Mouse (Mus musculus): ENCODE measurements at regions not wholly inside any gene's neighbourhood (a gene's known extent, or its start where the extent isn't known, plus 50 kb on each side); places are given as distances from the start of the nearest gene placed in this dataset.

GRCm38 (mm10) chrX:12284741-12285140, 124.6 kb upstream of the Bcor start:
- Histone ChIP-seq H3K4me3 (replicated peaks) (no peak overlapping the region), H3K36me3 (no peaks in the 10 kb centered on the region), H3K27me3 (replicated peaks) (peaks cover 12% of the 10 kb centered on the region), H3K27ac (replicated peaks) (no peak overlapping the region), H3K9ac (replicated peaks) (no peak overlapping the region), H3K4me1 (no peaks in the 10 kb centered on the region), H3K9me3 (replicated peaks) (no peaks in the 10 kb centered on the region), H3K4me2 (no peak overlapping the region)
- WGBS, result 66% methylated on average over 4 of the region's 4 CpGs
- ATAC-seq (ENCODE audit: low FRiP score), result no peak

GRCm38 (mm10) chrX:12285141-12285540, 125.0 kb upstream of the Bcor start:
- ATAC-seq (ENCODE audit: low FRiP score), result no peak
- no peak overlapping the region for H3K27ac ChIP-seq (replicated peaks)
- no peak overlapping the region for H3K4me2 ChIP-seq
- H3K4me1 ChIP-seq, result no peaks in the 10 kb centered on the region
- no peaks in the 10 kb centered on the region for H3K36me3 ChIP-seq
- H3K9ac ChIP-seq (replicated peaks), result no peak overlapping the region
- peaks cover 13% of the 10 kb centered on the region for H3K27me3 ChIP-seq (replicated peaks)
- no peaks in the 10 kb centered on the region for H3K9me3 ChIP-seq (replicated peaks)
- no peak overlapping the region for H3K4me3 ChIP-seq (replicated peaks)
- 41% methylated on average over 5 of the region's 5 CpGs for WGBS

- no peak for ATAC-seq (ENCODE audit: low FRiP score)
- WGBS, result 36% methylated on average over 24 of the region's 24 CpGs
- no peaks in the 10 kb centered on the region for H3K4me1 ChIP-seq
- no peak overlapping the region for H3K4me2 ChIP-seq
- H3K36me3 ChIP-seq, result no peaks in the 10 kb centered on the region
- no peak overlapping the region for H3K9ac ChIP-seq (replicated peaks)
- no peak overlapping the region for H3K4me3 ChIP-seq (replicated peaks)
- H3K27ac ChIP-seq (replicated peaks), result no peak overlapping the region
- H3K27me3 ChIP-seq (replicated peaks), result peaks cover 13% of the 10 kb centered on the region
- H3K9me3 ChIP-seq (replicated peaks), result no peaks in the 10 kb centered on the region
Observed at GRCm38 (mm10) chrX:12285976-12286909, 126.1 kb upstream of the Bcor start.

GRCm38 (mm10) chrX:12286910-12287522, 126.9 kb upstream of the Bcor start:
- WGBS, result 21% methylated on average over 18 of the region's 18 CpGs
- H3K4me3 ChIP-seq (replicated peaks), result no peak overlapping the region
- no peaks in the 10 kb centered on the region for H3K4me1 ChIP-seq
- no peak overlapping the region for H3K9ac ChIP-seq (replicated peaks)
- H3K9me3 ChIP-seq (replicated peaks), result no peaks in the 10 kb centered on the region
- H3K4me2 ChIP-seq, result no peak overlapping the region
- no peaks in the 10 kb centered on the region for H3K36me3 ChIP-seq
- H3K27me3 ChIP-seq (replicated peaks), result peaks cover 13% of the 10 kb centered on the region
- no peak overlapping the region for H3K27ac ChIP-seq (replicated peaks)
- no peak for ATAC-seq (ENCODE audit: low FRiP score)

- H3K36me3 ChIP-seq, result no peaks in the 10 kb centered on the region
- no peak overlapping the region for H3K27ac ChIP-seq (replicated peaks)
- no peak overlapping the region for H3K4me3 ChIP-seq (replicated peaks)
- peaks cover 13% of the 10 kb centered on the region for H3K27me3 ChIP-seq (replicated peaks)
- H3K4me2 ChIP-seq, result no peak overlapping the region
- H3K4me1 ChIP-seq, result no peaks in the 10 kb centered on the region
- WGBS, result 12% methylated on average over 16 of the region's 17 CpGs
- no peaks in the 10 kb centered on the region for H3K9me3 ChIP-seq (replicated peaks)
- no peak for ATAC-seq (ENCODE audit: low FRiP score)
- H3K9ac ChIP-seq (replicated peaks), result no peak overlapping the region
Observed at GRCm38 (mm10) chrX:12287656-12288561, 127.8 kb upstream of the Bcor start.

GRCm38 (mm10) chrX:12288562-12289117, 128.5 kb upstream of the Bcor start:
- peaks cover 13% of the 10 kb centered on the region for H3K27me3 ChIP-seq (replicated peaks)
- WGBS, result 52% methylated on average over 5 of the region's 5 CpGs

GRCm38 (mm10) chrX:12293146-12293545, 133.0 kb upstream of the Bcor start:
- no peak overlapping the region for H3K27ac ChIP-seq (replicated peaks)
- no peaks in the 10 kb centered on the region for H3K36me3 ChIP-seq
- no peak overlapping the region for H3K4me3 ChIP-seq (replicated peaks)
- H3K4me1 ChIP-seq, result no peaks in the 10 kb centered on the region
- 17% methylated on average over 2 of the region's 2 CpGs for WGBS
- H3K9me3 ChIP-seq (replicated peaks), result no peaks in the 10 kb centered on the region
- H3K4me2 ChIP-seq, result no peak overlapping the region
- peaks cover 8% of the 10 kb centered on the region; the same call in 1 of the 2 replicates for H3K27me3 ChIP-seq (replicated peaks)
- no peak for ATAC-seq (ENCODE audit: low FRiP score)
- H3K9ac ChIP-seq (replicated peaks), result no peak overlapping the region

More at GRCm38 (mm10) chrX:12288562-12289117, 128.5 kb upstream of the Bcor start:
- Histone ChIP-seq H3K27ac (replicated peaks) (no peak overlapping the region), H3K9ac (replicated peaks) (no peak overlapping the region), H3K4me3 (replicated peaks) (no peak overlapping the region), H3K4me2 (no peak overlapping the region), H3K4me1 (no peaks in the 10 kb centered on the region), H3K36me3 (no peaks in the 10 kb centered on the region), H3K9me3 (replicated peaks) (no peaks in the 10 kb centered on the region)
- no peak for ATAC-seq (ENCODE audit: low FRiP score)

- H3K9me3 ChIP-seq (replicated peaks), result no peaks in the 10 kb centered on the region
- 66% methylated on average over 9 of the region's 9 CpGs for WGBS
- H3K4me2 ChIP-seq, result no peak overlapping the region
- H3K4me1 ChIP-seq, result no peaks in the 10 kb centered on the region
- no peaks in the 10 kb centered on the region for H3K36me3 ChIP-seq
- H3K9ac ChIP-seq (replicated peaks), result no peak overlapping the region
- H3K27me3 ChIP-seq (replicated peaks), result peaks cover 8% of the 10 kb centered on the region; the same call in 1 of the 2 replicates
- no peak overlapping the region for H3K27ac ChIP-seq (replicated peaks)
- no peak for ATAC-seq (ENCODE audit: low FRiP score)
- H3K4me3 ChIP-seq (replicated peaks), result no peak overlapping the region
Observed at GRCm38 (mm10) chrX:12294452-12294851, 134.3 kb upstream of the Bcor start.

GRCm38 (mm10) chrX:12294941-12295340, 134.8 kb upstream of the Bcor start:
- H3K27me3 ChIP-seq (replicated peaks), result peaks cover 6% of the 10 kb centered on the region; the same call in 1 of the 2 replicates
- H3K4me3 ChIP-seq (replicated peaks), result no peak overlapping the region
- H3K4me1 ChIP-seq, result no peaks in the 10 kb centered on the region
- ATAC-seq (ENCODE audit: low FRiP score), result no peak
- H3K36me3 ChIP-seq, result no peaks in the 10 kb centered on the region
- H3K9ac ChIP-seq (replicated peaks), result no peak overlapping the region
- no peak overlapping the region for H3K4me2 ChIP-seq
- no peaks in the 10 kb centered on the region for H3K9me3 ChIP-seq (replicated peaks)
- no peak overlapping the region for H3K27ac ChIP-seq (replicated peaks)
- 48% methylated on average over 6 of the region's 6 CpGs for WGBS

- Histone ChIP-seq H3K27ac (replicated peaks) (no peak overlapping the region), H3K9me3 (replicated peaks) (no peaks in the 10 kb centered on the region), H3K36me3 (no peaks in the 10 kb centered on the region), H3K4me2 (no peak overlapping the region), H3K4me1 (no peaks in the 10 kb centered on the region), H3K9ac (replicated peaks) (no peak overlapping the region), H3K27me3 (replicated peaks) (0 out of 2 replicates have a peak, but pooled peaks cover 6% of the 10 kb centered on the region), H3K4me3 (replicated peaks) (no peak overlapping the region)
- peak; percentile 53; the same call in 1 of the 2 replicates for ATAC-seq (ENCODE audit: low FRiP score)
- WGBS, result 75% methylated on average over 9 of the region's 9 CpGs
Observed at GRCm38 (mm10) chrX:12296264-12297053, 136.3 kb upstream of the Bcor start.

Data from neural tube, embryonic 15.5 days (tissue).